Mouse (Mus musculus) testis, adult 2 months (tissue): ENCODE results near the gene Plaur. TPM values are rescaled to one million over a fixed set of nuclear protein-coding genes. Genes with fewer than 3 reads are reported as not detected.

ENCODE experiments used
- H3K27ac ChIP-seq: fragments of 200-500 bp; 2 replicates; pipeline ENCODE4 v1.5.1; 2012; ENCODE audit warnings: low read depth, low read length; ENCODE audit not compliant: control insufficient read depth, insufficient read depth
- H3K27me3 ChIP-seq: fragments of 200-500 bp; 2 replicates; pipeline ENCODE4 v1.6.1; 2012; ENCODE audit warnings: mild to moderate bottlenecking, low read length, moderate library complexity; ENCODE audit not compliant: control insufficient read depth, insufficient read depth
- H3K36me3 ChIP-seq: fragments of 200-500 bp; 2 replicates; pipeline ENCODE4 v1.6.1; 2012; ENCODE audit warnings: mild to moderate bottlenecking, low read length; ENCODE audit not compliant: control insufficient read depth, insufficient read depth
- H3K4me1 ChIP-seq: fragments of 200-500 bp; 2 replicates; pipeline ENCODE4 v1.6.1; 2012; ENCODE audit warnings: low read length; ENCODE audit not compliant: control insufficient read depth, insufficient read depth
- H3K4me3 ChIP-seq: fragments of 200-500 bp; 2 replicates; pipeline ENCODE4 v1.5.1; 2012; ENCODE audit warnings: low read depth, mild to moderate bottlenecking, low read length, moderate library complexity, mixed read lengths; ENCODE audit not compliant: control insufficient read depth
- CTCF ChIP-seq: fragments of 200-500 bp; IDR thresholded peaks from 2 replicates; pipeline ENCODE4 v1.5.1; 2012; ENCODE audit warnings: low read depth, mild to moderate bottlenecking, inconsistent platforms, low read length, moderate library complexity; ENCODE audit not compliant: control insufficient read depth, insufficient read depth, insufficient replicate concordance
- POLR2A ChIP-seq: fragments of 200-500 bp; IDR thresholded peaks from 2 replicates; pipeline ENCODE4 v1.6.1; 2012; ENCODE audit warnings: low read depth, mild to moderate bottlenecking, inconsistent platforms, low read length, moderate library complexity; ENCODE audit not compliant: control insufficient read depth
- polyA plus RNA-seq: library from polyadenylated mRNA; depleted of rRNA; stranded (reverse); fragments of >200 nt; gene quantifications from 2 replicates; pipeline ENCODE4 v1.2.3, GENCODE M21; 2012

Plaur gene
- polyA plus RNA-seq, 1 experiment: not detected

- no peaks in the 10 kb centered on the region for H3K27me3 ChIP-seq
- no peak for TF ChIP-seq POLR2A
- no peak for TF ChIP-seq CTCF
- H3K36me3 ChIP-seq: no peaks in the 10 kb centered on the region
- peaks cover 9% of the 10 kb centered on the region for H3K4me1 ChIP-seq
- H3K27ac ChIP-seq: no peak overlapping the region
- H3K4me3 ChIP-seq: no peak overlapping the region
These were observed 24.4 kb downstream of the Plaur start for GRCm38 (mm10) chr7:24486654-24487130.

DNA sequence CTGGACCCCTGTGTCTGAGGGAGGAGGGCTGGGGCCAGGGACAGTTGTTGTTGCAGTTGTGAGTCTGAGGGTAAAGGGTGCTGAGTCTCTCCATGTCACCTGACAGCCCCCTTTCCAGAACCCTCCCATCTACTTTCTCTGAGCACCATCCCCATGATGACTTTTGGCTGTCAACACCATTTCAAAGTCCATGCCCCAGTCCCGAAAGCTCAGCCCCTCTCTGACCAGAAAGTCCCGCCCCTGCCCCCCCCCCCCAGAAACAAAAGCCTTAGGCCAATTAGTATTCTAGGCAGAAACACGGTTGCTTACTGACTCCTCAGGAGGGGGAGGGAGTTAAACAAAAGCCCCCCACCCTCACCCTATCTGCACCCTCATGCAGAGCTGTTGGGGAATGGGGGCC, 25.1 kb downstream of the Plaur start:
- Histone ChIP-seq H3K36me3 (no peaks in the 10 kb centered on the region), H3K27ac (no peak overlapping the region), H3K27me3 (no peaks in the 10 kb centered on the region), H3K4me1 (peaks cover 9% of the 10 kb centered on the region), H3K4me3 (no peak overlapping the region)
- TF ChIP-seq POLR2A: no peak
- TF ChIP-seq CTCF: no peak

- no peak overlapping the region for H3K27ac ChIP-seq
- no peak for TF ChIP-seq POLR2A
- TF ChIP-seq CTCF: no peak
- H3K4me3 ChIP-seq: no peak overlapping the region
- no peaks in the 10 kb centered on the region for H3K36me3 ChIP-seq
- no peaks in the 10 kb centered on the region for H3K27me3 ChIP-seq
- H3K4me1 ChIP-seq: peaks cover 8% of the 10 kb centered on the region
These were observed 26.0 kb downstream of the Plaur start for GRCm38 (mm10) chr7:24488303-24488702.

DNA sequence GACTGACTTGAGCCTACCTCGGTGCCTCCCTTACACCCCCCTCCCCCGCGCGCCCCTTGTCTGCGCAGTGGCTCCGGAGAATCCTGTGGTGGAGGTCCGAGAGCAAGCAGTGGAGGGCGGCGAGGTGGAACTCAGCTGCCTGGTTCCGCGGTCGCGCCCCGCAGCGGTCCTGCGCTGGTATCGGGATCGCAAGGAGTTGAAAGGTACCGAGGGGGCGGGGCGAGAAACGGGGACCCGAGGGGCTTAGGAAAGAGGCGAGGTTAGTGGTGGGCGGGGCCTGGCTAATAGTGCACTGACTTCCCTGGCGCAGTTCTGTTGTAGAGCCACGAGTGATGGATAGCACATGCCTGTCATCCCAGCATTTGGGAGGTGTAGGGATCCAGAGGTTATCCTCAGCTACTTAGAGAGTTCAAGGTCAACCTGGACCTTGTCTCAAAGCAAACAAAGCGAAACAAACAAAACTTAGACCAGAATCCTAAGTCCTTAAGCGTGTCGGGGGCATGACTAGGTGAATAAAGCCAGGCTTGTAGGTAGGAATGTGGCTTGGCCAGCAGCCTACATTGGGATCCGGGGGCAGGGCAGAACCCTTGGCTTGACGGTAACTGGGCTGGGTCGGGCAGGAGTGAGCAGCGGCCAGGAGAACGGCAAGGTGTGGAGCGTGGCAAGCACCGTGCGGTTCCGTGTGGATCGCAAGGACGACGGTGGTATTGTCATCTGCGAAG, 37.7 kb downstream of the Plaur start:
- Histone ChIP-seq H3K36me3 (no peaks in the 10 kb centered on the region), H3K27ac (no peak overlapping the region), H3K27me3 (no peaks in the 10 kb centered on the region), H3K4me1 (peaks cover 14% of the 10 kb centered on the region), H3K4me3 (peak overlapping the region; percentile 34)
- no peak for TF ChIP-seq CTCF
- TF ChIP-seq POLR2A: no peak

DNA sequence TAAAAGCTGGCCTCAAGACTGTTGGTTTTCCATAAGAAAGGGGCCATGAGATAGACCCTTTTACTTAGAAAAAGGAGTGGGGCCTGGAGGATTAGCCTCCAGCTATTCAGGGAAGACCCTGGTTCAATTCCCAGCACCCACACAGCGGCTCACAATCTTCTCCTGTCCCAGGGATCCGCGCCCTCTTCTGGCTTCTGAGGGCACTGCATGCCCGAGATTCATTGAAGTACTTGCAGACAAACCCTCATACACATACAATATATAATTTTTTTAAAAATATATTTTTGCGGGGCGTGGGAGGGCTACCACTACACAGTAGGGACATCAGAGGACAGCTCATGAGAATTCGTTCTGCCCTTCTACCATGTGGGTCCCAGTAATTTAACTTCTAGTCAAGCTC, 38.6 kb downstream of the Plaur start:
- Histone ChIP-seq H3K36me3 (no peaks in the 10 kb centered on the region), H3K4me1 (peaks cover 18% of the 10 kb centered on the region), H3K27me3 (no peaks in the 10 kb centered on the region), H3K27ac (no peak overlapping the region), H3K4me3 (no peak overlapping the region)
- peak; percentile 46; the same call in 1 of the 2 replicates for TF ChIP-seq CTCF
- TF ChIP-seq POLR2A: no peak

GRCm38 (mm10) chr7:24501492-24501891, 39.2 kb downstream of the Plaur start:
- Histone ChIP-seq H3K4me1 (peaks cover 22% of the 10 kb centered on the region), H3K27me3 (no peaks in the 10 kb centered on the region), H3K36me3 (no peaks in the 10 kb centered on the region), H3K4me3 (no peak overlapping the region), H3K27ac (no peak overlapping the region)
- no peak for TF ChIP-seq POLR2A
- peak; percentile 67; the same call in 1 of the 2 replicates for TF ChIP-seq CTCF

DNA sequence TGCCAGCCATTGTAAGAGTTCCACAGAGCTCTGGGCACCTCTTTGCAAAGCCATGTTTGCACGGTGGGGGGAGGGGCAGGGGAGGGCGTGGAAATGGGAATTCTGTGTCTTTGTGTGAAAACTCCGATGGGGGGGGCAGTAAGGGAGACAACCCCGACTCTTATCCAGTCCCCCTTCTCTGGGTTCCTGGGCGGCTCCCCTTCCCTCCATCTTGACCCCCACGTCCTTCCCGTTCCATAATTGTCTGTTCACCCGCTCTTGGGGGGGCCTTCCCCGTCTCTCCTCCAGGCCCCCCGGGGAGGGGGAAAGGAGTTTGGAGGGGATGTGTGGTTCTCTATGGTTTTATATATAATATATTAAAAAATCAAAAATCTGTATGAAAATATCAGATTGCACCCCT, 41.7 kb downstream of the Plaur start:
- no peaks in the 10 kb centered on the region for H3K36me3 ChIP-seq
- H3K4me3 ChIP-seq: no peak overlapping the region
- peaks cover 29% of the 10 kb centered on the region for H3K4me1 ChIP-seq
- no peaks in the 10 kb centered on the region for H3K27me3 ChIP-seq
- no peak overlapping the region for H3K27ac ChIP-seq
- no peak for TF ChIP-seq CTCF
- TF ChIP-seq POLR2A: no peak
